Mouse (Mus musculus): ENCODE data around the gene Comp.

- TF ChIP-seq CTCF (IDR thresholded peaks at IDR 0.05; ENCODE audit: borderline replicate concordance, insufficient read depth, low read length) (no peak), POLR2A (IDR thresholded peaks at IDR 0.05; ENCODE audit: low read depth, low read length) (no peak)
Measured at GRCm38 (mm10) chr8:70351035-70351999, 22.0 kb upstream of the Comp start.
